Mouse (Mus musculus): ENCODE data around the gene Osbpl3. TPM values are rescaled to one million over a fixed set of nuclear protein-coding genes. Genes with fewer than 3 reads are reported as not detected.

Osbpl3 gene
- polyA plus RNA-seq, 1 experiment: 0.41 TPM

DNA sequence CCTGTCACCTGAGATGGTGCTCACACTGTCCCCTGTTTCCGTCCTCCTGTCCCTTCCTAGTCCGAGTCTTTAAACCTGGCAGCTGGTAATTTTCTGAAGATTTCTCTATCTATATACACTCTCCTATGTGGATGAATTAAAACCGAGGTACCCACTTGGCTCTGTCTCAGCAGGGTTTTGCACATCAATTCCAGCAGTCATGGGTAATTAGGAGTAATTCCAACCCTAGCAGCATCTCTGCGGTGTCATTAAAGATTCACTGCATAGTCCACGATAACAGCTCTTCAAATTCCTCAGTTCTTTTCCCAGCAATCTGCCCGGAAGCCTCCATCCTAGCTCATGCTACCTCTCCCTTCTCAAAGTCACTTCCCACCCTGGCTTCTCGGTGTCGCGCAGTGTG is 33.4 kb upstream of the Osbpl3 start:
- Histone ChIP-seq H3K4me3 (ENCODE audit: control insufficient read depth, low read depth, low read length) (no peak overlapping the region), H3K27me3 (ENCODE audit: control insufficient read depth, insufficient read depth, low read length) (no peaks in the 10 kb centered on the region), H3K4me1 (ENCODE audit: control insufficient read depth, insufficient read depth, low read length) (no peaks in the 10 kb centered on the region), H3K36me3 (ENCODE audit: control insufficient read depth, insufficient read depth, low read length) (no peaks in the 10 kb centered on the region), H3K27ac (ENCODE audit: control insufficient read depth, insufficient read depth, low read depth, low read length) (no peak overlapping the region)
- TF ChIP-seq POLR2A (IDR thresholded peaks at IDR 0.05; ENCODE audit: control insufficient read depth, low read depth, low read length) (no peak), CTCF (IDR thresholded peaks at IDR 0.05; ENCODE audit: control insufficient read depth, insufficient read depth, insufficient replicate concordance, low read depth, low read length) (no peak)

- H3K4me3 ChIP-seq (ENCODE audit: control insufficient read depth, low read depth, low read length): no peak overlapping the region
- no peaks in the 10 kb centered on the region for H3K4me1 ChIP-seq (ENCODE audit: control insufficient read depth, insufficient read depth, low read length)
- H3K27me3 ChIP-seq (ENCODE audit: control insufficient read depth, insufficient read depth, low read length): no peaks in the 10 kb centered on the region
- H3K27ac ChIP-seq (ENCODE audit: control insufficient read depth, insufficient read depth, low read depth, low read length): no peak overlapping the region
- no peaks in the 10 kb centered on the region for H3K36me3 ChIP-seq (ENCODE audit: control insufficient read depth, insufficient read depth, low read length)
- no peak for TF ChIP-seq POLR2A (IDR thresholded peaks at IDR 0.05; ENCODE audit: control insufficient read depth, low read depth, low read length)
- TF ChIP-seq CTCF (IDR thresholded peaks at IDR 0.05; ENCODE audit: control insufficient read depth, insufficient read depth, insufficient replicate concordance, low read depth, low read length): no peak
Observed at GRCm38 (mm10) chr6:50486035-50486902, 30.3 kb upstream of the Osbpl3 start.

- Histone ChIP-seq H3K4me3 (ENCODE audit: control insufficient read depth, low read depth, low read length) (no peak overlapping the region), H3K27me3 (ENCODE audit: control insufficient read depth, insufficient read depth, low read length) (no peaks in the 10 kb centered on the region), H3K4me1 (ENCODE audit: control insufficient read depth, insufficient read depth, low read length) (no peaks in the 10 kb centered on the region), H3K36me3 (ENCODE audit: control insufficient read depth, insufficient read depth, low read length) (no peaks in the 10 kb centered on the region), H3K27ac (ENCODE audit: control insufficient read depth, insufficient read depth, low read depth, low read length) (no peak overlapping the region)
- TF ChIP-seq POLR2A (IDR thresholded peaks at IDR 0.05; ENCODE audit: control insufficient read depth, low read depth, low read length): no peak
Observed at GRCm38 (mm10) chr6:50483426-50483825, 27.4 kb upstream of the Osbpl3 start.

DNA sequence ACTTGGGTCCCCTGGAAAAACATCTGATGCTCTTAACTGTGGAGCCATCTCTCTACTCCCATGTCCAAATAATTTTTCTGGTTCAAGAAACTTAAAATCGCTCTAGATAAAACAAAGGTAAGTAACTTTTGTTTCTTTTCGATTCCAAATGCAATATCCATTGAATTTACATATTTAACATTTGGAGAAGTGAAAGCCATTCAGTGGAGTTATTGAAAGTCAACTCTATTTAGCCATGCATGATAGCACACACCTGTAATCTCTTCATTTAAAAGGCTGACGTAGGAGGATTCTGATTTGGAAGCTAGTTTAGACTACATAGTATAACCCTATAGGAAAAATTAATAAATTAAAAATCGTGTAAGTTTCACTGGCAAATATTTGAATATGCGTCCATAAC is 25.5 kb upstream of the Osbpl3 start:
- Histone ChIP-seq H3K4me1 (ENCODE audit: control insufficient read depth, insufficient read depth, low read length) (no peaks in the 10 kb centered on the region), H3K36me3 (ENCODE audit: control insufficient read depth, insufficient read depth, low read length) (no peaks in the 10 kb centered on the region), H3K27ac (ENCODE audit: control insufficient read depth, insufficient read depth, low read depth, low read length) (no peak overlapping the region), H3K27me3 (ENCODE audit: control insufficient read depth, insufficient read depth, low read length) (no peaks in the 10 kb centered on the region), H3K4me3 (ENCODE audit: control insufficient read depth, low read depth, low read length) (no peak overlapping the region)
- TF ChIP-seq POLR2A (IDR thresholded peaks at IDR 0.05; ENCODE audit: control insufficient read depth, low read depth, low read length) (no peak), CTCF (IDR thresholded peaks at IDR 0.05; ENCODE audit: control insufficient read depth, insufficient read depth, insufficient replicate concordance, low read depth, low read length) (no peak)

DNA sequence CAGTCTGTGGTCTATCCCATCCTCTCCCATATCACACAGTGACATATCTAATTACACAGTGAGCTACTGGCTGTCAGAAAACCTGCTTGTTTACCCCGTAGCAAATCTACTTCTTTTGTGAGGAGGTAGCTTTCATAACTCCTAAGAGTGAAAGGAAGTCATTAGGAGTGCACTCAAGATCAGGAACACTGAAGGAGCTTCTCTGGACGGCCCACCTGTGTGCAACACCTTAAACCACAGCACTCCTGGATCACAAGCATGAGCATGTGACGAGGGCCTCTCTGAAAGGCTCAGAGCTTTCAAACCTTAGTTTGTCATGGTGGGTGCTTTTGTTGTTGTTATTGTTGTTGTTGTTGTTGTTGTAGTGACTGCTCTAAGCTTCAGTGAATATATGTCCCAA is 10.4 kb upstream of the Osbpl3 start:
- Histone ChIP-seq H3K4me1 (ENCODE audit: control insufficient read depth, insufficient read depth, low read length) (no peaks in the 10 kb centered on the region; the same call in 1 of the 2 replicates), H3K27me3 (ENCODE audit: control insufficient read depth, insufficient read depth, low read length) (no peaks in the 10 kb centered on the region), H3K36me3 (ENCODE audit: control insufficient read depth, insufficient read depth, low read length) (no peaks in the 10 kb centered on the region), H3K4me3 (ENCODE audit: control insufficient read depth, low read depth, low read length) (no peak overlapping the region), H3K27ac (ENCODE audit: control insufficient read depth, insufficient read depth, low read depth, low read length) (no peak overlapping the region)
- TF ChIP-seq POLR2A (IDR thresholded peaks at IDR 0.05; ENCODE audit: control insufficient read depth, low read depth, low read length) (no peak), CTCF (IDR thresholded peaks at IDR 0.05; ENCODE audit: control insufficient read depth, insufficient read depth, insufficient replicate concordance, low read depth, low read length) (no peak)

DNA sequence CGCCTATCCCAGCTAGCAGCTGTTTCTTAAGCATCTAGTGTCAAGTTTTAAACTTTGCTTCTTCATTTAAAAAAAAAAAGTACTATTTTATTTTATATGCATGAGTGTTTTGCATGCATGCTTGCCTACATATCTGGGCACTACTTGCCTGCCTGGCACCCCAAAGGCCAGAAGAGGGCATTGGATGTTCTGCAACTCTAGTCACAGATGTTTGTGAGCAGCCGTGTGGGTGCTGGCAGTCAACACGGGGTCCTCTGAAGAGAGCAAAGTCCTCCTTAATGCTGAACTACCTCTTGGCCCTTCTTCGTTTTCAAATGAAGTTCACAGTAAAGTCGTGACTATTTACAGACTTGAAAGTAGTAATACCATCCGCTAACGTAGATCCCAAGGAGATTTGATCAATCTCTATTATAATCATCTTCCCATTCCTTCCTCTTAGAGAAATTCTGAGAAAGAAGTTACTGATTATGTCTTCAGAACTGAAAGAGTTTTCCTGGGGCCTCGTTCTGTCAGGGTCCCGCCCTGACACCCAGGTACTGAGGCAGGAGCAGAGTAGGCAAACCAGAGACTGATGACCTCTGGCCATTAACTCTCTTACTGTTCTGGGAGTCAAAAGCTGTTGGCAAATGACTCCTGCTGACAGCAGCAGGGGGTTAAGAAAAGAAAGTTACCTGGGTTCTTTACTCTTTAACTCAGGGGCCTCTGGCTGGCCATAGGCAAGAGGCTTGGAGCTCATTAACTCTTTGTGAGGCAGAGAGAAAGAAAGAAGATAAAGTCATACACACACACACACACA is 8.9 kb upstream of the Osbpl3 start:
- TF ChIP-seq CTCF (IDR thresholded peaks at IDR 0.05; ENCODE audit: control insufficient read depth, insufficient read depth, insufficient replicate concordance, low read depth, low read length) (no peak), POLR2A (IDR thresholded peaks at IDR 0.05; ENCODE audit: control insufficient read depth, low read depth, low read length) (no peak)
- Histone ChIP-seq H3K4me1 (ENCODE audit: control insufficient read depth, insufficient read depth, low read length) (no peaks in the 10 kb centered on the region; the same call in 1 of the 2 replicates), H3K27me3 (ENCODE audit: control insufficient read depth, insufficient read depth, low read length) (no peaks in the 10 kb centered on the region), H3K27ac (ENCODE audit: control insufficient read depth, insufficient read depth, low read depth, low read length) (no peak overlapping the region), H3K4me3 (ENCODE audit: control insufficient read depth, low read depth, low read length) (no peak overlapping the region), H3K36me3 (ENCODE audit: control insufficient read depth, insufficient read depth, low read length) (no peaks in the 10 kb centered on the region)

DNA sequence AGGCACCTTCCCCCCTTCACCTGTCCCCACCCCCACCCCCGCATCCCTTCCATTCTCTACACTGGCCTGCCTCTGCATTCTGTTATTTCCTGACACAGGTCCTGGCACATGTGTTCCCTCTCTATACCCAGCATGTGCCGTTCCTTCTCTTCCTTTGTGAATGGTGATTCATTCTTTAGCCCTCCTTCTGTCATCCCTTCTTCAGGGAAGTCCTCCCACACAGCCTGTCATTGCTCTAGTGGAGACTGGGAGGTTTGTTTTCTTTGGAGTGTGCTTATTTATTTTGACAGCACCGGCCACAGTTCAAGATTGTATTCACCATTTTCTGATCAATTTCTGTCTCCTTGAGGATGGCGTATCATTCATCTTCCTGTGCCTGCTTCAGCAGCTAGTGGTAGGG is 6.0 kb upstream of the Osbpl3 start:
- H3K27me3 ChIP-seq (ENCODE audit: control insufficient read depth, insufficient read depth, low read length): no peaks in the 10 kb centered on the region
- TF ChIP-seq CTCF (IDR thresholded peaks at IDR 0.05; ENCODE audit: control insufficient read depth, insufficient read depth, insufficient replicate concordance, low read depth, low read length) (no peak), POLR2A (IDR thresholded peaks at IDR 0.05; ENCODE audit: control insufficient read depth, low read depth, low read length) (no peak)
- H3K4me1 ChIP-seq (ENCODE audit: control insufficient read depth, insufficient read depth, low read length): no peaks in the 10 kb centered on the region; the same call in 1 of the 2 replicates
- H3K4me3 ChIP-seq (ENCODE audit: control insufficient read depth, low read depth, low read length): no peak overlapping the region
- no peaks in the 10 kb centered on the region for H3K36me3 ChIP-seq (ENCODE audit: control insufficient read depth, insufficient read depth, low read length)
- H3K27ac ChIP-seq (ENCODE audit: control insufficient read depth, insufficient read depth, low read depth, low read length): no peak overlapping the region
